Mouse (Mus musculus) adrenal gland, postnatal 25 days (tissue): ENCODE data around the gene Hist1h2bm. TPM values are rescaled to one million over a fixed set of nuclear protein-coding genes. Genes with fewer than 3 reads are reported as not detected.

Experiments
- DNase-seq: peaks from one replicate; pipeline ENCODE4 v3.0.0; 2021; ENCODE audit warnings: mixed read lengths
- total RNA-seq: library from RNA; stranded (reverse); gene quantifications from 2 replicates; pipeline ENCODE4 v1.2.3, GENCODE M21; 2021

Hist1h2bm gene
- total RNA-seq, 1 experiment from 2014 or later: 26.4 TPM

DNA sequence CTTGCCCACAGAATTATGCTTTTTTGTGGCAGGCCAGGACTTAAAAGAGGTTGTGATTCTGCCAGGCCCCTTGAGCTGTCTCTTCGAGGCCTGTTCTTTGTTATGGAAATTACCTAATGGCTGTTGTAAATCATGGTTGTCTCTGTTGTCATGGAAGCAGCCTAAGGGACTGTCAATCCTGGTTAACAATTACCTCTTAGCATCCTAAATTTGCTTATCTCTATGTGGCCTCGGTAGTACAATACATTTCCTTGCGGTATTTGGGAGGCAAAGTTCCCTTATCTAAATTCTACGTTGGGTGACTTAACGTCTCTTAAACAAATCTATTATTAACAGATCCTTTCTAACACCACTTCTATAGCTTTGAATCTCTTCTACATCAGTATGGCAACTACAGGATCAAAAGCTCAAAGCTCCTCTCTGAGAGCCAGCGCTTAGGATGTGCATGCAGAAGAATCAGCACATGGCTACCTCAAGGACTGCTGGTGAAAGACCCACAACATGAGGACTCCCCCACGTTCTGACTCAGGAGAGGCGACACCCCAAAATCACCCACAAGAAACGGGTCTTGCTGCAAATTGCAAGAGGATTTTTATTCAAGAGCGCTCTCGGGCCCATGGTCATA is 6.2 kb downstream of the Hist1h2bm start:
- DNase-seq: no peak

DNA sequence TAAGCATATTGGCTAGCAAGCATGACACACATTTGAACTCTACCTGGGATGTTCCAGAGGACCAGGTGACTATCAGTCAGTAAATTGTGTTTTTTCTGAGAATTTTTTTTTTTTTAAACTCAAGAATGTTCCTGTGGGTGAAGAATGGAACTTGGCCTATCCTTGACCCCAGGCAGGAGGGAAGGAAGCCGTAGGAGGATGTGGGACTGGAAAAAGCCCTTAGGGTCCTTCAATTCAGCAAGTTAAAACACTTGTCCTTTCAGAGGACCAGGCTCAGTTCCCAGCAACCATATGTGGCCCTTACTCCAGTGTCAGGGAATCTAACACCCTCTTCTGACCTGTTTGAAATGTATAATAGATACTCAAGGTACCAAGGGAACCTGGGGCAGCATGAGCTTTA is 7.7 kb downstream of the Hist1h2bm start:
- DNase-seq: no peak

DNA sequence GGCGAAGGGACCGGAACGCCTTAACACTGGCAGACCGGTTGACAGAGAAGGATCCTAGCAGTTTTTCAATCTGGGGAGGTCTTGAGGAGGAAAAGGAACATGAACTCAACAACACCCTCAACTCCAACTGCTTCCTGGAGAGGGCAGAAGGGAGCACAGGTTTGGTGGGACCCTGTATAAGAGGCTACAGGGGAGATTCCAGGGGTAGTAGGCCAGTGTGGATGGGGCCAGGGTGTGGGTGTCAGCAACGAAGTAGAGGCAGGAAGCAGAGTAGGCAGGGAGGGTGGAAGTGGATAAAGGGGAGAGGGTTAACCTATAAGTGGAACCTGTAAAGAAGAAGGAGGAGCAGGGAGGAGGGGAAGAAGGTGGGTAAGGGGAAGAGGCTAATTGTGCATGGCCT is 11.6 kb downstream of the Hist1h2bm start:
- DNase-seq: no peak

DNA sequence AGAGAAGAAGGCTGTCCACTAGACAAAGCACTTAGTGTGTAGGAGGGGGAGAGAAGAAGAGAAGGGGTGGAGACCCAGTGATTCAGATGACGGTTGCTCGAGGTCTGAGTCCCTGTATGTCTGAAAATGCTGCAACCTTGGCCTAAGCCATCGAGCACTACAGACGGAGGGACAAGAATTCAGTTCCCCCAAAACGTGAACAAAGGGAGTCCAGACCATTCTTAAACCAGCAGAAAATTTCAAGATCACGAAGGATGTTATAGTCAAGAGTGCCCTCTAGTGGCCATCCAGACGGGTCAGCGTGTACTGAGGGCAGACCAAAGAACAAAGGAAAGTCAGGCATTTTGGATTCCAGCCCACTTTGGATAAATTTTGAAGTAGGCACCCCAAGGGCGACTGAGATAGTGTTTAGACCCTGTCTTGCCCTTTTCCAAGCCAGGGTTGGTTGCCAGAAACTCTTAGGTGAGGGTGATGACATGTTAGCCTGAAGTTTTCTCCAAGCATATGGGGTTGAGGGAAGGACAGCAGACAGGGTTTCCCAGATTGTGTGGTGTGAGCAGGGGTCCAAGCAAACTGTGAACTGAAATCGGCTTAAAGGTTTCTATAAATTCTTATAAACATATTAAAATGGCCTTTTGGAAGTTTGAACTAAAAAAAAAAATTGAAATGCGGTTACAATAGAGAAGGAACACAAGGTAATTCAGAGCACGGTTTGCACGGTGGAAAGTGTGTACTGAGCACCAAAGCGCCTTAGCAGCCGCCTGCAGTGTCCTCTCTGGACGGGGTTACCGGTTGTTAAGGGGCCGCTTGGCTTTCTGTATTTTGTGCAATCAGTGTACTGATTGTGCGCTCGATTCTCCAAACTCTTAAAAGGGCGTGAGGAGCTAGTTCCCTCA is 12.4 kb downstream of the Hist1h2bm start:
- DNase-seq: peak; percentile 48

DNA sequence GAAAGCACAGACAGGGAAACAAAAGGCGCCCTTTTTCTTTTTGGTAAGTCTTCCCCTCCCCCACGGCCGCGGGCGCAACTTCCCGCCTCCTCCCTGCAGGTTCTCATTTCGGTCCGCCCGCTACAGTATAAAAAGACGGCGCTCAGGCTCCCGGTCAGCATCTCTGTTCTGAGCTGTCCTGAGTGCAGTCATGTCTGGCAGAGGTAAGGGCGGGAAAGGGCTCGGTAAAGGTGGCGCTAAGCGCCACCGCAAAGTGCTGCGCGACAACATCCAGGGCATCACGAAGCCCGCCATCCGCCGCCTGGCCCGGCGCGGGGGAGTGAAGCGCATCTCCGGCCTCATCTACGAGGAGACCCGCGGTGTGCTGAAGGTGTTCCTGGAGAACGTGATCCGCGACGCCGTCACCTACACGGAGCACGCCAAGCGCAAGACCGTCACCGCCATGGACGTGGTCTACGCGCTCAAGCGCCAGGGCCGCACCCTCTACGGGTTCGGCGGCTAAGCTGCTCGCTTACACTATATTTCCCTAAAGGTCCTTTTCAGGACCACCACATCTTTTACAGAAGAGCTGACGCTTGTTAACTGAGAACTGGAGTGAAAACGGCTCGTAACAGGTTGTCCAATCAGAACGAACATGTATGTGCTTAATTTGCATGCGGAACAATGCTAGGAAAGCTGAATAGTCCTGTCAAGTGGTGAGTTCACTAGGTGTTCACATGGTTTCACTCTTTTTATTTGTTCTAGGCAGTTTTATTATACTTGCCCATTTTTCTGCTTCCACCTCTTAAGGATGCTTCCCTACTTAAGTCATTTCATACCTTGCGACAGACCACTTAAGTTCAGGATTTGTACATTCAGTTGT is 13.3 kb downstream of the Hist1h2bm start, which contains the start of gene Hist1h4j:
TSS of gene Hist1h4j (plus strand) at position 159 of the 862 bp plus-strand sequence.
- DNase-seq: peak; percentile 64

DNA sequence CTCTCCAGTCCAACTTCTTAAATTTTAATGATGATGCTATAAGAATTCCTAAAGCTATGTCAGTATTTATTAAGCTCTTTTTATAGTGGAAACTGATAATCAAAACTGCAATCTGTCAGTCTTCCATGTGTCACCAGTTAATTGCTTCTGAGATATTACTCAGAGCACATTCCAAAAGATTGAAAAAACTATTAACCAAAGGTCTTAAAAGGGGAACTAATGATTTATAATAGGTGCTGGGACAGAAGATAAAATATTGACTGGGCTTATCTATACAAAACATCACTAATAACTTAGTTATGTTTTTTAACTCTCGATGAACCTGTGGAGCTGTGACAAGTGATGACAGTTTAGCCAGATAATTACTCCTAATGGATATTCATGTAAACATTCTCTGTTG is 23.2 kb downstream of the Hist1h2bm start:
- DNase-seq: no peak

DNA sequence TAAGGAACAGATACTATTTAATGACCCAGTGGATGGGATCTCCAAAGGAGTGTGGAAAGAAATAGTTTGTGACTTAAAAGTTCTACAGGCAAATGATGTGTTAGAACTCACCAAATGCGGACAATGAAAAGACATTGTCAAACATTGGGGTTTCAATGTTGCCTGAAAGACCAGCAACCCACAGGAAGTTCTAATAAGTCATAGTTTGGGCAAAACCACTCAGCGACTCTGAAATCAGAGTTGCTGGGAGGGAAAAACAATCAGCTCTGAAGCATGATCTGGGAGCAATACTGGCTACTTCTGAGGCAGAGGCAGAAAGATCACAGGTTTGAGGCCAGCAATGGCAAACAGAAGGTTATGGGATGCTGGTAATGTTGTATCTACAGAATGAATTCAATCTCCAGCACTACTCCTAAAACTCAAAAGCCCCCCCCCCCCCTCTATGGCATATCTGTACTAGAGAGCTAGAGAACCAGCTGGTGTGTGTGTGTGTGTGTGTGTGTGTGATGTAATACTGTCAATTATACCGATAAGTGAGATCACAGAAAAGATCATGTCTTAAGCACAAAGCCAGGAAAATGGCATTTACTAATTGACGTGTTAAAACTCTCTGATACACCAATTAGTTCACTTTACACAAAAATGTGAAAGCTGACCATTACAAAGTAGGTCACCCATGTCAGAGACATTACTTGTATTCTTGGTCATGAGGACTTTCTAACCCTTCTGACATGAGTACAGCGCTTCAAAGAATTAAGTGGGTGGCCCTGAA is 27.7 kb downstream of the Hist1h2bm start:
- DNase-seq: no peak

DNA sequence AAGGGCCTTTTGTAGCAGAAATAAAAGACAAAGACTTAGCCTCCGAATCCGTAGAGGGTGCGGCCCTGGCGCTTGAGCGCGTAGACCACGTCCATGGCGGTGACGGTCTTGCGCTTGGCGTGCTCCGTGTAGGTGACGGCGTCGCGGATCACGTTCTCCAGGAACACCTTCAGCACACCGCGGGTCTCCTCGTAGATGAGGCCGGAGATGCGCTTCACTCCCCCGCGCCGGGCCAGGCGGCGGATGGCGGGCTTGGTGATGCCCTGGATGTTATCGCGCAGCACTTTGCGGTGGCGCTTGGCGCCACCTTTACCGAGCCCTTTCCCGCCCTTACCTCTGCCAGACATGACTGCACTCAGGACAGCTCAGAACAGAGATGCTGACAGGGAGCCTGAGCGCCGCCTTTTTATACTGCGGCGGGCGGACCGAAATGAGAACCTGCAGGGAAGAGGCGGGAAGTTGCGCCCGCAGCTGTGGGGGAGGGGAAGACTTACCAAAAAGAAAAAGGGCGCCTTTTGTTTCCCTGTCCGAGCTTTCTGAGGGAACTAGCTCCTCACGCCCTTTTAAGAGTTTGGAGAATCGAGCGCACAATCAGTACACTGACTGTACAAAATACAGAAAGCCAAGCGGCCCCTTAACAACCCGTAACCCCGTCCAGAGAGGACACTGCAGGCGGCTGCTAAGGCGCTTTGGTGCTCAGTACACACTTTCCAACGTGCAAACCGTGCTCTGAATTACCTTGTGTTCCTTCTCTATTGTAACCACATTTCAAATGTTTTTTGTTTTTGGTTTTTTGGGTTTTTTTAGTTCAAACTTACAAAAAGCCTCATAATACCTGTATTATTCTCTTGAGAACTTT is 28.5 kb downstream of the Hist1h2bm start, which contains the start of gene Hist1h4k:
TSS of gene Hist1h4k (minus strand) at position 347 of the 859 bp plus-strand sequence.
- peak; percentile 84 for DNase-seq

DNA sequence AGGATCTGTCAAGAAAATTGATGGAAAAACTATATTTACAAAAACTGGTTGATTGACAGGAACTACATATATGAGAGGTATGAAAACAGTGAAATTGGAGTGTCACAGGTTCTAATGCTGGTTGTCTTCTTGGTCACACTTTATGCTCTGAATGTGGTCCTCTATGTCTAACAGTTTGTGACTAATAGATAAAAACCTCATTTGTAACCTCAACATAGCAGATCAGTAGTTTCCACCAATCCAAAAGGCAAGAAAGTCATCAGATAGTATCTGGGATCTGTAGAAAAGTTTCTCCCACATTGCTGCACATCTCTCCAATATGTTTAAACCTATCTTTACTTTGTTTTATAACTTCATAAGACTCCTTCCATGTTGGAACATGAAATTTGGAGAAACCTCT is 29.6 kb downstream of the Hist1h2bm start:
- DNase-seq: no peak

DNA sequence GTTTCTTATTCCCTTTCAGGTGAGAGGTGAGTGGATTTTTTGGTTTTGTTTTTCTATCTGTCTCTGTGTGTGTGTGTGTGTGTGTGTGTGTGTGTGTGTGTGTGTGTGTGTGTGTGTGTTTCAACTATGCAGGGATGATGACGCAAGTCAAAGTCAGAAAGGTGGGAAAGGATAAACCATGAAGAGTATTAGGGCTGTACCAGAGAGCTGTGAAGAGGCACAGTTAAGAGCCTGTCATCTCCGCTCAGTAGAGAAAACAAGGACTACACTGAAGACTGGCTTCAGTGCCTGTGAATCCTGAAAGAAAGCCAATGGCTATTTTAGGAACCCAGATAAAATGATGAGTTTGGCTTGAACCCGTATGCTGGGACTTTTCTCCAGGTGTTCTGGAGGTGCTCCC is 30.0 kb downstream of the Hist1h2bm start:
- no peak for DNase-seq

DNA sequence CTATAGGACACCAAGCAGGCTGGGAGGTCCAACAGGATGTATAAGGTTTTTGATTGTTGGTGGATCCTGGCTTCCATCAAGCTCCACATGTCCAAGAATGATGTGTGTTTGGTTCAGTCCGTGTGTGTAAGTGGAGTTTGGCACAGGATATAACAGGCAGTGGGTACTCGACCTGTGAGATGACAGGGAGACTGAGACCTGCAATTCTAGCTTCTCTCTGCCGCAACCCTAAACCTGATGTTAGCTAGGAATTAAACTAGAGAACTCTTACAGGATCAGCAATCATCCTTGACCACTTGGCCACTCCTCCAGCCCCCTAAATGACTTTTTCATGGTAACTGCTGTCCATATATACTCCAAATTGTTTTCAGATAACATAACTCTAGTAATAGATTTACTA is 30.5 kb downstream of the Hist1h2bm start:
- DNase-seq: no peak

DNA sequence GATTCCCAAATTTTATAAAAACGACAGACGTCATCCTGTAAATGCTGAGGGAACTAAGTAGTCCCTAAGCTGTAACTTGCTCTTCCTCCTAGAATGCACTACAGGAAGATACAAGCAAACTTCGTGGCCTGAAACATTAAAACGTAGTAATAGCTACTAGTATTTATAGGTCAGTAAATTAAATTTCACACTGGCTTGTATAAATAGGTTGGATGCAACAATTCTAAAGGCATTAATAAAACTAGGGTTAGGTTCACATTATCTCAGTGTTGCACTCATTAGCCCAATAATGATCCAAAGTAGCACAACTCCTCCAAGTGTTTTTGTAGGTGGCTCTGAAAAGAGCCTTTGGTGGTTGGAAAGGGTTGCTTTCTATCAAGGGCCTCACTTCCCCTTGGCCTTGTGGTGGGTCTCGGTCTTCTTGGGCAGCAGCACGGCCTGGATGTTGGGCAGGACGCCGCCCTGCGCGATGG is 31.2 kb downstream of the Hist1h2bm start:
- no peak for DNase-seq

DNA sequence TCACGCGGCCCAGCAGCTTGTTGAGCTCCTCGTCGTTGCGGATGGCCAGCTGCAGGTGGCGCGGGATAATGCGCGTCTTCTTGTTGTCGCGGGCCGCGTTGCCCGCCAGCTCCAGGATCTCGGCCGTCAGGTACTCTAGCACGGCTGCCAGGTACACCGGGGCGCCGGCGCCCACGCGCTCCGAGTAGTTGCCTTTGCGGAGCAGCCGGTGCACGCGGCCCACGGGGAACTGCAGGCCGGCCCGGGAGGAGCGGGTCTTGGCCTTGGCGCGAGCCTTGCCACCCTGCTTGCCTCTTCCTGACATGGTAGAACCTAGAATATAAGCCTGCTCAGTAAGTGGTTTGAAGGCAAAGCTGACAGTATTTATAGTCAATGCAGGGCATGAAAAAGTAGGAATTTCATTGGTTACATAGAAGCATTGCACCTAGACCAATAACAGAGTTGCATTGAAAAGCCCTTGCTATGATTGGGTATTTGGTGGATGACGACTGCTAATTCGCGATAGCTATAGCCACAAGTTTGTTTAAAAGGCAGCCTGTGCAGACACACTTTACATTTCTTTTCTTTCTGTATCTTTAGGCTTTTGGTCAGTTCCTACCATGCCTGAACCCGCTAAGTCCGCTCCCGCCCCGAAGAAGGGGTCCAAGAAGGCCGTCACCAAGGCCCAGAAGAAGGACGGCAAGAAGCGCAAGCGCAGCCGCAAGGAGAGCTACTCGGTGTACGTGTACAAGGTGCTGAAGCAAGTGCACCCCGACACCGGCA is 31.9 kb downstream of the Hist1h2bm start, which contains the start of the genes Hist1h2ak and Hist1h2bn:
TSS of gene Hist1h2ak (minus strand) at position 304 of the 762 bp plus-strand sequence.
TSS of gene Hist1h2bn (plus strand) at position 600 of the 762 bp plus-strand sequence.
- peak; percentile 18 for DNase-seq

DNA sequence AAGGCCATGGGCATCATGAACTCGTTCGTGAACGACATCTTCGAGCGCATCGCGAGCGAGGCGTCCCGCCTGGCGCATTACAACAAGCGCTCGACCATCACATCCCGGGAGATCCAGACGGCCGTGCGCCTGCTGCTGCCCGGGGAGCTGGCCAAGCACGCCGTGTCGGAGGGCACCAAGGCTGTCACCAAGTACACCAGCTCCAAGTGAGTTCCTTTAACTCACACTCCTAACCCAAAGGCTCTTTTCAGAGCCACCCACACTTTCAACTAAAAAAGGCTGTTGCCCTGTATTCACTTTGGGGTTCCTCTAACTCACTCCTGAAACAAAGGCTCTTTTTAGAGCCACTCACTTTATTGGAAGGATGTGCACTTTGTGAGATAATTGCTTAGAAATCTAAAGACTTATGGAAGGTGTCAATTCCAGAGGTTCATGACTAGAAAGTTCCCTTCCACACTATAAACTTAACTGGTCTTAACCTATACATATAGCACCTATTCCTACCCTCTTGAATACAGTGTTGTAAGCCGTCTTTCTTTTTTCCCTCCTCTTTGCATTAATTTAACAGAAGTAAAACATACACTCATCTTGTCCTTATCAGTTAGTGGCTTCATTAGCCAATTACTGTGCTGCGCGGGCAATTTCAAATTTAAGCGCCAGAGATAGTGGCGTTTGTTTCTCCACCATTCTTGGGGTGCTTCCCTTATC is 32.6 kb downstream of the Hist1h2bm start:
- DNase-seq: peak; percentile 41

DNA sequence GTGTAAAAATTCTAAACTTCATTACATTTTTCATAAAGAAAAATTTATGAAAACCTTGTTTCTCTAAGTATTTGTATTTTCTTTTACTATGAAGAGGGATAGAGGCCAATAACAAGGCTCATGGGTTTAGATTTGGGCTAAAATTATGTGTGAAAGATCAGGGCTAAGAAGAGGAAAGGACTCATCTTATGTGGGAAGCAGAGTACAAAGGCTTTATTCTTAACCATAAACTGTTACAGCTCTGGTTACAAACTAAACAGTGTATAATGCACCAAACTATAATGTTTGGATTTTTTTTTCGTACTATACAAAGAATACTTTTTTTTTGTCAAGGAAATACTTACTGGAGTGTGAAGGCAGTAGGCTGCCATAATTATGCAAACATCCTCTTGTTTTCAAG is 33.9 kb downstream of the Hist1h2bm start:
- no peak for DNase-seq
